Mouse (Mus musculus): ENCODE data around the gene Atp5g3. TPM values are rescaled to one million over a fixed set of nuclear protein-coding genes. Genes with fewer than 3 reads are reported as not detected.

Gene Atp5g3
- polyA plus RNA-seq (2015; fragmentation: Nextera tagmentation; extraction: Ambion mirVana), result 1,149 and 1,194 TPM in 2 replicates

DNA sequence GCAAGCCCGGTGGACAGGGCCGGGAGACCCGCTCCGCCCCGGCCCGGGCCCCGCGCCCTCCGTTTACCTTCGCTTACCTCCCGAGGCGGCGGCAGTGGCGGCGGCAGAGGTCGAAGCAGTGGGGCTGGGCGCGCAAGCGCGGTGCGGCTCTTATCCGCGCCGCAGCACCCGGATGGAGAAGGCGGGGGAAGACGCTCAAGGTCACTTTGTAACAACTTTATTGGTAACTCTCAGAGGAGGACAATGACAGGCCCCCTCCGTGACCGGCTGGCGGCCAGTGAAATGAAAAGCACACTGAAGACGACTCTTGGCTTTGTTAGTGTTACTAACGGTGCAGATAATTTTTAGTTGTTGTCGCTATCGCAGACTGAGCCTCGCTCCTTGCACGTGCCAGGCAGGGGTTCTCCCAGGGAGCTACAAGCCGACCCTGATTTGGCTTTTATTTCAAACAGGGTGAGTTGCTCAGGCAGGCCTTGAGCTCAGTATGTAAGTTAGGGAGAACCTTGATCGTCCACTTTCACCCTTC lies at the start of gene Atp5g3:
TSS of gene Atp5g3 (minus strand) at position 152 of the 526 bp plus-strand sequence.
- H3K36me3 ChIP-seq, result peaks cover 28% of the 10 kb centered on the region
- H3K27me3 ChIP-seq, result no peaks in the 10 kb centered on the region
- peaks cover 14% of the 10 kb centered on the region for H3K4me1 ChIP-seq (replicated peaks)
- peak within 1 kb of the TSS; percentile 99 for H3K4me3 ChIP-seq
- H3K9ac ChIP-seq, result peak within 1 kb of the TSS; percentile 100
- ATAC-seq (ENCODE audit: low FRiP score, low read depth), result peak; percentile 95
- H3K4me2 ChIP-seq, result peak within 1 kb of the TSS; percentile 60
- no peaks in the 10 kb centered on the region for H3K9me3 ChIP-seq
- peak within 1 kb of the TSS; percentile 91 for H3K27ac ChIP-seq (replicated peaks)
- under 1% methylated on average over 38 of the region's 38 CpGs for WGBS

DNA sequence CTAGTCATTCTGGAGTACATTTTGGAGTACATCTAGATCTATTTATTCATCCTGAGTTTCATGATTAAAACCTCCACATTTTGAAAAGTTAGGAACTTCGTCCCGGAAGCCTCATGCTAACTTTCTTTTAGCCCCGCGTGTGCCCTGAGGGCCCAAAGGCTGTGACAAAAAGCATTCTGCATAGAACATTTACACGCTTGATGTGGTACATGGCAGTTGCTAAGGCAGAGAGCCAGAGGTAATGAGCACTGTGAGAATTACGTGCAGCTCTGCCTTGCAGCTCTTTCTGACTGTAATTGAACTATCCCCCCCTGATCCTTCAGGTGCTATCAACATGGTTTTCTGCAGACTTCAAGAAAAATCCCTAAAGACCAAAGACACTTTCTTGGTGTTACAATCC lies 47.2 kb upstream of the Atp5g3 start:
- Histone ChIP-seq H3K4me3 (no peak overlapping the region), H3K4me1 (replicated peaks) (no peaks in the 10 kb centered on the region), H3K36me3 (no peaks in the 10 kb centered on the region), H3K27me3 (no peaks in the 10 kb centered on the region), H3K27ac (replicated peaks) (no peak overlapping the region), H3K9me3 (no peaks in the 10 kb centered on the region), H3K4me2 (no peak overlapping the region), H3K9ac (no peak overlapping the region)
- ATAC-seq (ENCODE audit: low FRiP score, low read depth), result no peak
- 63% methylated on average over 6 of the region's 6 CpGs for WGBS

GRCm38 (mm10) chr2:73953612-73954011 lies 42.5 kb upstream of the Atp5g3 start:
- WGBS, result 90% methylated on average over 1 of the region's 1 CpGs
- no peaks in the 10 kb centered on the region for H3K9me3 ChIP-seq
- ATAC-seq (ENCODE audit: low FRiP score, low read depth), result no peak
- H3K27me3 ChIP-seq, result no peaks in the 10 kb centered on the region
- no peak overlapping the region for H3K27ac ChIP-seq (replicated peaks)
- no peaks in the 10 kb centered on the region for H3K36me3 ChIP-seq
- H3K4me3 ChIP-seq, result no peak overlapping the region
- H3K4me2 ChIP-seq, result no peak overlapping the region
- no peak overlapping the region for H3K9ac ChIP-seq
- H3K4me1 ChIP-seq (replicated peaks), result no peaks in the 10 kb centered on the region

DNA sequence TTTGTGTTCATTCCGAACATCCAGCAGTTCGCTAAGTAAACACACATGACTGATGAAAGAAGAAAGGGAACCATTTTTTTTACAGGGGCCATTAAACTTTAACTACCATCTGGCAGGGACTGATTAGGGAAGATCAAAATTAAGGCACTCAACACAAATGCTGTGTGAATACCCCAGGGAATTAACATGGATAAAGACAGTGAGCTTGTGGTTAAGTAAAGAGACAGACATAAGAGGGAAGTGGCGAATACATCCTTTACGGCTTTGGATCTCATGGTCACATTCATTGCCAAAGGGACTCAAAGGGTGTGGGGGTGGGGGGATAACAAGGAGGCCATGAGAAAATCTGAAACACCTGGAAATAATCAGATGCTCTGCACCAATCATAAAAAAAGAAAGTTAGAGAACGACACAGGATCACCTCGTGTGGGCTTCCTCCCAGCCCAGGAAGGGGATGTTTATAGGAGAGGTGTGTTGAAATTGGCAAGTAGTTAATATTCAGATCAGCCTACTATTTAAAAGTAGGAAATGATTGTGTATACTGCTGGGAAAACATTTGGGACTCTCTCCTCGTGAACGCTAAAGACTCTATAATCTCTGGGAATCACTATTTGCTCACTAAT lies 41.6 kb upstream of the Atp5g3 start:
- no peaks in the 10 kb centered on the region for H3K36me3 ChIP-seq
- H3K27me3 ChIP-seq, result no peaks in the 10 kb centered on the region
- H3K27ac ChIP-seq (replicated peaks), result no peak overlapping the region
- no peak overlapping the region for H3K4me3 ChIP-seq
- no peak for ATAC-seq (ENCODE audit: low FRiP score, low read depth)
- H3K9me3 ChIP-seq, result no peaks in the 10 kb centered on the region
- no peak overlapping the region for H3K9ac ChIP-seq
- no peaks in the 10 kb centered on the region for H3K4me1 ChIP-seq (replicated peaks)
- 53% methylated on average over 8 of the region's 8 CpGs for WGBS
- no peak overlapping the region for H3K4me2 ChIP-seq

DNA sequence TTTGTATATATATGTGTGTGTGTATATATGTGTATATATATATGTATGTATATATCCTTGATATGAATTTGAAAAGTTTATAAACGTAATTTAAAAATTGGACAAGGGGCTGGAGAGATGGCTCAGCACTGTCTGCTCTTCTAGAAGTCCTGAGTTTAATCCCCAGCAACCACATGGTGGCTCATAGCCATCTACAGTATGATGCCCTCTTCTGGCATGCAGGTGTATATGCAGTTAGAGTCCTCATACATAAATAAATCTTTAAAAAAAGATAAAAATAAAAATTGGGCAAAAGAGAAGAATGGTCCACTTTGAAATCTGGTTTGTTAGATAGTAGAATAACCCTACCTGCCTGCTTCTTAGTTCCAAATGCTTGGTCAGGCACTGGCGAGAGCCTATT lies 36.2 kb upstream of the Atp5g3 start:
- Histone ChIP-seq H3K36me3 (no peaks in the 10 kb centered on the region), H3K9ac (no peak overlapping the region), H3K4me1 (replicated peaks) (no peaks in the 10 kb centered on the region), H3K27me3 (no peaks in the 10 kb centered on the region), H3K4me2 (no peak overlapping the region), H3K27ac (replicated peaks) (no peak overlapping the region), H3K9me3 (no peaks in the 10 kb centered on the region), H3K4me3 (no peak overlapping the region)
- ATAC-seq (ENCODE audit: low FRiP score, low read depth), result no peak
- 88% methylated on average over 2 of the region's 2 CpGs for WGBS

- no peak overlapping the region for H3K9ac ChIP-seq
- H3K4me1 ChIP-seq (replicated peaks), result no peaks in the 10 kb centered on the region
- H3K27ac ChIP-seq (replicated peaks), result no peak overlapping the region
- H3K4me2 ChIP-seq, result no peak overlapping the region
- H3K9me3 ChIP-seq, result no peaks in the 10 kb centered on the region
- no peak overlapping the region for H3K4me3 ChIP-seq
- no peaks in the 10 kb centered on the region for H3K36me3 ChIP-seq
- WGBS, result 87% methylated on average over 8 of the region's 8 CpGs
- no peaks in the 10 kb centered on the region for H3K27me3 ChIP-seq
- ATAC-seq (ENCODE audit: low FRiP score, low read depth), result no peak
These were observed 32.6 kb upstream of the Atp5g3 start for GRCm38 (mm10) chr2:73943735-73944134.

- no peak overlapping the region for H3K9ac ChIP-seq
- no peak overlapping the region for H3K27ac ChIP-seq (replicated peaks)
- 88% methylated on average over 3 of the region's 3 CpGs for WGBS
- no peak overlapping the region for H3K4me3 ChIP-seq
- H3K4me2 ChIP-seq, result no peak overlapping the region
- no peaks in the 10 kb centered on the region for H3K27me3 ChIP-seq
- ATAC-seq (ENCODE audit: low FRiP score, low read depth), result no peak
- H3K36me3 ChIP-seq, result no peaks in the 10 kb centered on the region
- H3K4me1 ChIP-seq (replicated peaks), result no peaks in the 10 kb centered on the region
- no peaks in the 10 kb centered on the region for H3K9me3 ChIP-seq
These were observed 31.7 kb upstream of the Atp5g3 start for GRCm38 (mm10) chr2:73942844-73943243.

GRCm38 (mm10) chr2:73941281-73941680 lies 30.2 kb upstream of the Atp5g3 start:
- Histone ChIP-seq H3K27ac (replicated peaks) (no peak overlapping the region), H3K36me3 (no peaks in the 10 kb centered on the region), H3K9ac (no peak overlapping the region), H3K4me2 (no peak overlapping the region), H3K27me3 (no peaks in the 10 kb centered on the region), H3K4me1 (replicated peaks) (no peaks in the 10 kb centered on the region), H3K4me3 (no peak overlapping the region), H3K9me3 (no peaks in the 10 kb centered on the region)
- 50% methylated on average over 1 of the region's 1 CpGs for WGBS
- ATAC-seq (ENCODE audit: low FRiP score, low read depth), result no peak

GRCm38 (mm10) chr2:73940471-73940870 lies 29.3 kb upstream of the Atp5g3 start:
- H3K4me2 ChIP-seq, result no peak overlapping the region
- no peak overlapping the region for H3K4me3 ChIP-seq
- 78% methylated on average over 7 of the region's 7 CpGs for WGBS
- no peak overlapping the region for H3K27ac ChIP-seq (replicated peaks)
- H3K9me3 ChIP-seq, result no peaks in the 10 kb centered on the region
- H3K27me3 ChIP-seq, result no peaks in the 10 kb centered on the region
- H3K4me1 ChIP-seq (replicated peaks), result no peaks in the 10 kb centered on the region
- H3K36me3 ChIP-seq, result no peaks in the 10 kb centered on the region
- no peak for ATAC-seq (ENCODE audit: low FRiP score, low read depth)
- H3K9ac ChIP-seq, result no peak overlapping the region

DNA sequence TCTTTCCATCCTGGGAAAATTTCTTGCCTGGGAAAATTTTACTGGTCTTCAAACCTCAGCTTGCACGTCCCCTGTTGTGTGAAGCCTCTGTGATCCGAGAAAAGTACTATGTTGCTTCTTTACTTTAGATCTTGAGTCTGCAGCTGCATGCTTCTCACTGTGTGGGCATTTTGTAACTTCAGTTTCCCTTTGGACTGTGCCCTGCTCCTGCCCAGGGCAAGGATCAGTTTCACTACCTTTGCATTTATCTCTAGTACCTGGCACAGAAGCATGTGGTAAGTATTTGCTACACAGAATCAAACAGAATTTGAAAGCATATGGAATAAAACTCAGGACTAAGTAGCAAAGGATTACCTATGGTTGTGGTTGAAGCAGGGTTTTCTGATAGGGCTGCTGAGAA lies 27.8 kb upstream of the Atp5g3 start:
- no peak overlapping the region for H3K9ac ChIP-seq
- H3K4me2 ChIP-seq, result no peak overlapping the region
- no peak overlapping the region for H3K27ac ChIP-seq (replicated peaks)
- no peak overlapping the region for H3K4me3 ChIP-seq
- WGBS, result 80% methylated on average over 2 of the region's 2 CpGs
- H3K9me3 ChIP-seq, result no peaks in the 10 kb centered on the region
- H3K27me3 ChIP-seq, result no peaks in the 10 kb centered on the region
- no peak for ATAC-seq (ENCODE audit: low FRiP score, low read depth)
- no peaks in the 10 kb centered on the region for H3K36me3 ChIP-seq
- H3K4me1 ChIP-seq (replicated peaks), result no peaks in the 10 kb centered on the region

DNA sequence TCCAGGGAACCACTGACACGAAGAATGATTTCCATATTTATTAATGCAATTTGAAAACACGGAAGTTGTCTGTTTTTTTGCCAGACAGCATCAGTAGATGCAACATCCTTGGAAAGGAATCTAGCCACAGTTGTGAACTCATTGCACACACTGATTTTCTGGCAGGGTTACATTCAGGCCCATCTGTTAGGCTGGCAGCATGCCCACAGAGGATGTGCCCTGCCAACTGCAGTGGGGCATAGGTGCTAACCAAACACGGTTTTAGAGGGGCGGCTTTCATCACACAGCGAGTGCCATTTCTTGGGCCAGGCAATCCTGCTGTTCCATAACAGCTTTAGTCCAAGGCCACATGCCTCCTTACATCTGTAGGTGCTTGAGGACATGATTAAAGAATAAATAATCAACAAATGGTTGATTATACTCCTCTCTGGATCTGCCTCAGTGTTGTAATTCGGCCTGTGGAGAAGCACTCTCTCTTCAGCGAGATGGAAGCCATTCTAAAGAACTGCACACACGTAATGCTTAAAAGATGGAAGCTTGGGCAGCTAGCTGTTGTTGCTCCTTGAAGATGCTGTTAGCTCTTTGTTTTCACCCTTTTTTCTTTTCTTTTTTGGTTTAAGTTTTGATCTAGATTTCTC lies 21.7 kb upstream of the Atp5g3 start:
- ATAC-seq (ENCODE audit: low FRiP score, low read depth), result peak; percentile 78

GRCm38 (mm10) chr2:73927711-73928110 lies 16.6 kb upstream of the Atp5g3 start:
- no peak for ATAC-seq (ENCODE audit: low FRiP score, low read depth)

More for the DNA sequence above, 21.7 kb upstream of the Atp5g3 start:
- Histone ChIP-seq H3K4me2 (no peak overlapping the region), H3K27me3 (no peaks in the 10 kb centered on the region), H3K4me1 (replicated peaks) (0 out of 2 replicates have a peak, but pooled peaks cover 3% of the 10 kb centered on the region), H3K4me3 (no peak overlapping the region), H3K36me3 (no peaks in the 10 kb centered on the region), H3K9ac (no peak overlapping the region), H3K27ac (replicated peaks) (no peak overlapping the region), H3K9me3 (no peaks in the 10 kb centered on the region)
- 63% methylated on average over 8 of the region's 8 CpGs for WGBS

More at GRCm38 (mm10) chr2:73927711-73928110, 16.6 kb upstream of the Atp5g3 start:
- Histone ChIP-seq H3K27ac (replicated peaks) (no peak overlapping the region), H3K36me3 (no peaks in the 10 kb centered on the region), H3K4me2 (no peak overlapping the region), H3K4me3 (no peak overlapping the region), H3K27me3 (no peaks in the 10 kb centered on the region; the same call in 1 of the 2 replicates), H3K4me1 (replicated peaks) (0 out of 2 replicates have a peak, but pooled peaks cover 6% of the 10 kb centered on the region), H3K9ac (no peak overlapping the region), H3K9me3 (no peaks in the 10 kb centered on the region)

Data from hindbrain, embryonic 15.5 days (tissue).